Mouse (Mus musculus) CH12.LX (cell line): ENCODE results near the gene Rbms1.

Experiments used
- CHD2 ChIP-seq: IDR thresholded peaks from 2 replicates; pipeline ENCODE4 v1.6.1; 2011; ENCODE audit warnings: low read length, improper control_type of control experiment
- CTCF ChIP-seq, 2 experiments: IDR thresholded peaks in 1 of 2; conservative IDR thresholded peaks in 1 of 2; 2 replicates each; pipeline ENCODE4 v1.5.1; 2011 to 2012; ENCODE audit warnings: low read depth in 2 of 2, low read length in 2 of 2, improper control_type of control experiment in 1 of 2, inconsistent platforms in 1 of 2, mild to moderate bottlenecking in 1 of 2, moderate library complexity in 1 of 2
- EP300 ChIP-seq: IDR thresholded peaks from 2 replicates; pipeline ENCODE4 v1.6.1; 2011; ENCODE audit warnings: low read length, improper control_type of control experiment
- ZC3H11A ChIP-seq: IDR thresholded peaks from 2 replicates; pipeline ENCODE4 v1.6.1; 2012; ENCODE audit warnings: low read depth, mild to moderate bottlenecking, inconsistent platforms, low read length, improper control_type of control experiment

DNA sequence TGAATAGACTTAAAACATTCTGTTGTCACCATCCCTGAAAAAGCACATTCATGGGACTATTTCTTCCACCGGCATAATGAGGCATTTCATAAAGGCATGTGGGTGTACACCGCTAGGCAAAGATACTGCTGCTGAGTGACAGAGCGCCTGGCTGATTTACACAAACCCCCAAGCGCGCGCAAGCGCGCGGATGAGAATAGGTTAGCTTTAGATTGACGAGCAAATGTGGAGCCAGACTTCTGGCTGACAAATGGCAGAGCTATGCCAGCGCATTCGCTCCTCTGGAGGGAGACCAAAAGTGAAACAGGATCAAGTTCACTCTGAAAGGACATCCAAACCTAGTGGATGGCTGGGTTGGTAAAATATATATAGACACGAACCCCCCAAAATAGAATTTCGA lies 240.5 kb downstream of the Rbms1 start, which contains the start of gene Itgb6:
- no peak for TF ChIP-seq CTCF (conservative IDR thresholded peaks at IDR 0.05 in 1 of 2, IDR thresholded peaks at IDR 0.05 in 1 of 2; ENCODE audit: low read depth in 2 of 2, low read length in 2 of 2)
- no peak for TF ChIP-seq EP300
- TF ChIP-seq CHD2, result no peak
- no peak for TF ChIP-seq ZC3H11A
